Mouse (Mus musculus) embryo, embryonic 10.5 days (tissue): Measurements from ENCODE around the gene Tsc22d3.
"Not testable (repeated sequence)": the region's sequence is repeated elsewhere in the genome, so short reads cannot be mapped to it uniquely, and the experiment has no call there.

Experiments
- DNase-seq: peaks from one replicate; pipeline ENCODE4 v3.0.0-alpha.2; 2015; ENCODE audit warnings: low spot score

The Tsc22d3 gene

GRCm38 (mm10) chrX:140498431-140498830 is 102.0 kb downstream of the Tsc22d3 start:
- not testable (repeated sequence) for DNase-seq

GRCm38 (mm10) chrX:140494170-140494569 is 106.3 kb downstream of the Tsc22d3 start:
- no peak for DNase-seq

GRCm38 (mm10) chrX:140493527-140494029 is 106.9 kb downstream of the Tsc22d3 start:
- no peak for DNase-seq

GRCm38 (mm10) chrX:140491884-140492571 is 108.4 kb downstream of the Tsc22d3 start:
- peak; percentile 52 for DNase-seq

- DNase-seq: no peak
Observed at GRCm38 (mm10) chrX:140490203-140490602, 110.3 kb downstream of the Tsc22d3 start.
